Mouse (Mus musculus) spleen, adult 18-20 months (tissue): ENCODE data around the gene H2-Q6.
"Not testable (repeated sequence)": the region's sequence is repeated elsewhere in the genome, so short reads cannot be mapped to it uniquely, and the experiment has no call there.

ENCODE experiments used
- DNase-seq, 2 experiments: peaks; one replicate each; pipeline ENCODE4 v3.0.0; 2022; ENCODE audit warnings: mixed read lengths in 2 of 2

Gene H2-Q6

GRCm38 (mm10) chr17:35424624-35425416 is at the start of gene H2-Q6:
TSS of gene H2-Q6 (plus strand) at chr17:35424850.
- DNase-seq: peak; percentile 82 to 85

GRCm38 (mm10) chr17:35379369-35379728 is 45.3 kb upstream of the H2-Q6 start, which contains the start of gene H2-Q4:
TSS of gene H2-Q4 (plus strand) at chr17:35379617.
- DNase-seq: peak; percentile 94 to 95

- peak; percentile 46 to 60 for DNase-seq
Observed at GRCm38 (mm10) chr17:35379729-35380451, 44.8 kb upstream of the H2-Q6 start.

GRCm38 (mm10) chr17:35389796-35390195 is 34.9 kb upstream of the H2-Q6 start:
- peak in 1 of 2 experiments; percentile 76 for DNase-seq

GRCm38 (mm10) chr17:35392671-35393070 is 32.0 kb upstream of the H2-Q6 start:
- not testable (repeated sequence) for DNase-seq

- DNase-seq: peak; percentile 44 to 57
Observed at GRCm38 (mm10) chr17:35393864-35394800, 30.5 kb upstream of the H2-Q6 start.

- not testable (repeated sequence) for DNase-seq
Observed at GRCm38 (mm10) chr17:35396956-35397355, 27.7 kb upstream of the H2-Q6 start.

GRCm38 (mm10) chr17:35413057-35413456 is 11.6 kb upstream of the H2-Q6 start:
- DNase-seq: not testable (repeated sequence)

GRCm38 (mm10) chr17:35415273-35416129 is 9.1 kb upstream of the H2-Q6 start:
- DNase-seq: not testable (repeated sequence)

GRCm38 (mm10) chr17:35418772-35419171 is 5.9 kb upstream of the H2-Q6 start:
- no peak for DNase-seq

- DNase-seq: not testable (repeated sequence)
Observed at GRCm38 (mm10) chr17:35419564-35419963, 5.1 kb upstream of the H2-Q6 start.

GRCm38 (mm10) chr17:35420206-35420810 is 4.3 kb upstream of the H2-Q6 start:
- DNase-seq: peak; percentile 24 to 73

GRCm38 (mm10) chr17:35421331-35421730 is 3.3 kb upstream of the H2-Q6 start:
- DNase-seq: not testable (repeated sequence)

- DNase-seq: not testable (repeated sequence)
Observed at GRCm38 (mm10) chr17:35422360-35422759, 2.3 kb upstream of the H2-Q6 start.

- peak in 1 of 2 experiments; percentile 6 for DNase-seq
Observed at GRCm38 (mm10) chr17:35423131-35423810, 1.4 kb upstream of the H2-Q6 start.

GRCm38 (mm10) chr17:35424106-35424505 is 544 bp upstream of the H2-Q6 start:
- DNase-seq: peak in 1 of 2 experiments; percentile 9

GRCm38 (mm10) chr17:35425474-35425873 is 824 bp downstream of the H2-Q6 start:
- peak; percentile 58 to 70 for DNase-seq

GRCm38 (mm10) chr17:35428883-35429282 is 4.2 kb downstream of the H2-Q6 start:
- DNase-seq: not testable (repeated sequence)

GRCm38 (mm10) chr17:35430671-35431070 is 6.0 kb downstream of the H2-Q6 start:
- not testable (repeated sequence) for DNase-seq

GRCm38 (mm10) chr17:35432167-35432566 is 7.5 kb downstream of the H2-Q6 start:
- DNase-seq: not testable (repeated sequence)
